Mouse (Mus musculus): Measurements from ENCODE around the gene Wwox.

Gene Wwox

DNA sequence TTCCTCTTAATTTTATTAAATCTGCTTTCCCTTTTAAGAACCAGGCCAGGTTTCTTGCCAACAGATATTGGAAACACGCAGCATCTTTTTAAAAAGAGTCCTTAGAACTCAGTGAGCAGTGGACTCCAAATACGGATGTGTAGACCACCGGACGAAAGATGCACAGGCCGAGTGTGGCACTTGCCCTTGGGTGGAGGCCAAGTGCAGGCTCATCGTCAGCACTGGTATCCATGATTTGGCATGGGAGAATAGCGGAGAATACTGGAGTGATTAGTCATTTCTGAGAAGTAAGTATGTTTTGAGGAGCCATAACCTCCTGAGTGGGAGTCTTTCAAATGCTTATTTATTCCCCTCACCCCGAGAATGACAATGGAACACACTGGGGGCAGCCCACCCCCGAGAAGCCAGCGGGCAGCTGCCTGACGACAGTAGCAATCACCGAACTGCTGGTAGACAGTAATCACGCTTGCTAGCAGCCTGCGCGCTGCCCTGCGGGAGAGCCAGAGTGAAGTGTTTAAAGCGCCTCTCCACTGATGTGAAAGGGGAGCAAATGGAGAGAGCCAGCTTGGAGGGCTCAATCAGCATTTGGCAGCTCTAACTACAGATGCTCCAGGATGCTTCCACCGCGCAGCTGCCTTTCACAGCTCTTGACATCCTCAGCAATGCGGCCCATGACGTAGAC lies 29.2 kb downstream of the Wwox start:
- DNase-seq = no peak

DNA sequence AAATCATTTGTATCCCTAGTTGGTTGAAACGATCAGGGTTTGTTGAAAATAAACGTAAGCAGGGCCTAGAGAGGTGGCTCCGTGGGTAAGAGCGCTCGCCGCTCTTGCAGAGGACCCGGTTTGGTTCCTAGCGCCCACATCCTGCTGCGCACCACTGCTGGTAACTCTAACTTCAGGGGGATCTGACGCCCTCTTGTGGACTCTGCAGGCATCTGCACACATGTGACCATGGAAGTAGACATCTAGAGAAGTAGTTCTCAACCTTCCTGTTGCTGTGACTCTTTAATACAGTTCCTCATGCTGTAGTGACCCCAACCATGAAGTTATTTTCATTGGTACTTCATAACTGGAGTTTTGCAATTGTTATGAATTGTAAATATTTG lies 29.7 kb downstream of the Wwox start:
- DNase-seq = no peak

DNA sequence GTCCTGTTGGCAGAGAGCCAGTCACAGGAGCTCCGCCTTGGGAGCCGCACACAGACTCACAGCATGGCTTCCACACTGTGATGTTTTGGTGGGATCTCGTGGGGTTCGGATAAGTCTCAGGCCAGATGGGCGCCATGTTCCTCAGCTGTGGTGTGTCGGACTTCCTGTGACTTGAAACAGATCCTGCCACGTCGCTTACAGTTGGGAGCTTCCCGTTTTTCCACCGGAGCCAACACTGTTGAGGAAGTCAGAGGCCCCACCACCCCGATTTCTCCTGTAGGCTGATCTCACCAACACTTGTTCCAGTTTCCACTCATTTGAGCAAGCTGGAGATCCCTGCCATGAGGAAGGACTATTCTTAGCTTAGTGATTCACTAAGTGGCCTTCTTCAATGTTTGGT lies 34.1 kb downstream of the Wwox start:
- no peak for DNase-seq

DNA sequence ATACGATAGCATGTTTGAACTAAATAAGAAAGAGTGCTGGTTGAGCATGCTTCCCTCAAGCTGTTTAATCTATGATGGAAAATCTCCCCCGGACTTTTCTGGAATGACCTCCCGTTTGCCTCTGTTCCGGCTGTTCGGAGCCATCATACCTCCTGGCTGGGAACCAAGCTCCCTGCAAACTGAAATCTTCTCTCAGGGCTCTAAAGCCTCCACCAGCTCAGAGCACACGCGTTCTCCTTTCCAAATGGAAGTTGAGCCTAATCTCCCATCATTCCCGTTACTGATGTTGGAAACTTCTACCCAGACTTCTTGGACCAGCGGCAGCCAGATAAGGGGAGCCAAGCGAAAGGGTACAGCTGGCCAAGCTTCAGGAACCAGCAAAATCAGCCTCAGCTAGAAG lies 37.5 kb downstream of the Wwox start:
- DNase-seq = no peak

- no peak for DNase-seq
Observed at GRCm38 (mm10) chr8:114477790-114478189, 38.3 kb downstream of the Wwox start.

DNA sequence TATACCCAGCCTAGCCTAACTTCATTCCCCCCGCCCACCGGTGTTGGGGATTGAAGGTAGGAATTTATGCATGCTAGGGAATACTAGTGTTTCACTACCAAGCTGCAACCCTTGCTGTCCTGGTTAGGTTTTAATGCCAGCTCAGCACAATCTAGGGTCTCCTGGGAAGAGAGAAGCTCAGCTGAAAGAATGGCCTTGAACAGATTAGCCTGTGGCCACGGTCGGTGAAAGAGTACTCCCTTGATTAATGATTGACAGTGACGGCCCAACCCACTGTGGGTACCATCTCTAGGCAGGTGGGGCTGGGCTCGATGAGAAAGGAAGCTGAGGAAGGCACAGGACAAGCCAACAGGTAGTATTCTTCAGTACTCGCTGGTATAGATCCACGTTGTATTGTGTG lies 40.3 kb downstream of the Wwox start:
- no peak for DNase-seq

- no peak for DNase-seq
Observed at GRCm38 (mm10) chr8:114491662-114492160, 52.3 kb downstream of the Wwox start.

GRCm38 (mm10) chr8:114499448-114500144 lies 60.1 kb downstream of the Wwox start:
- DNase-seq = no peak

GRCm38 (mm10) chr8:114501906-114502305 lies 62.5 kb downstream of the Wwox start:
- no peak for DNase-seq

- no peak for DNase-seq
Observed at GRCm38 (mm10) chr8:114503196-114503595, 63.7 kb downstream of the Wwox start.

DNA sequence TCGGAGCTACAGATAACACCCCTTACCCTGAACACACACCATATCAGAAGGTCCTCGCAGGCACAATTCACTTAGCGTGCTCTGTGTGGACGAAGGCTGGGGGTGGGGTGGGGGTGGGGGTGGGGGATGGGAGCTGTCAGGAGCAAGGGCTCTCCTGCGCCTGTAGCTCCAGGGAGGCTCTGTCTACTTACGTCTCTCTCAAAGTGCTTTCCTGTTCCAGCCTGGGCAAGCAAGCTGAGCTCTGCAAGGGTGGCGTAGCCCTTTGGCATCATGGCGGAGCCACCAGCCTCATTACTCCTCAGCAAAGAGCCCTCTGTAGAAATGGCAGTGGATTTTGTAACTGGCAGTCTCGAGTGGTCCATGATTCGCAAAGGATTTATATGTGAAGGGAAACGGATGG lies 65.4 kb downstream of the Wwox start:
- no peak for DNase-seq

GRCm38 (mm10) chr8:114505351-114506347 lies 66.2 kb downstream of the Wwox start:
- DNase-seq = no peak

GRCm38 (mm10) chr8:114507404-114507803 lies 67.9 kb downstream of the Wwox start:
- DNase-seq = no peak

DNA sequence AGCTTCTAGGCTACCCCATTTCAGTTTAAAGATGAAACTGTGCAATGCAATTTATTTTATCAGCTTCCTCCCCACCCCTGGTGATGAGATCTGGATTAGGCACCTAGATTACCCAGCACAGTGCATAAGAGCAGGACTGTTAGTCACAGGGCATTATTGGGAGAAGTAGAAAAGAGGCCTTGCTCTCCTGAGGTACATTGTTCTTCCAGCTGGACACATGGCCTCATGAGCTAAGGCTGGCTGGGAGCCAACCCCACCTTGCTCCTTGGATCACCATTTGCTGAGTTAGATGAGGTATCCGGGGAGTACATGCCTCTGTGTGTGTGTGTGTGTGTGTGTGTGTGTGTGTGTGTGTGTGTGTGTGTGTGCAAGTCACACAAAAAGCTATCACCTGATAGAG lies 70.8 kb downstream of the Wwox start:
- no peak for DNase-seq

DNA sequence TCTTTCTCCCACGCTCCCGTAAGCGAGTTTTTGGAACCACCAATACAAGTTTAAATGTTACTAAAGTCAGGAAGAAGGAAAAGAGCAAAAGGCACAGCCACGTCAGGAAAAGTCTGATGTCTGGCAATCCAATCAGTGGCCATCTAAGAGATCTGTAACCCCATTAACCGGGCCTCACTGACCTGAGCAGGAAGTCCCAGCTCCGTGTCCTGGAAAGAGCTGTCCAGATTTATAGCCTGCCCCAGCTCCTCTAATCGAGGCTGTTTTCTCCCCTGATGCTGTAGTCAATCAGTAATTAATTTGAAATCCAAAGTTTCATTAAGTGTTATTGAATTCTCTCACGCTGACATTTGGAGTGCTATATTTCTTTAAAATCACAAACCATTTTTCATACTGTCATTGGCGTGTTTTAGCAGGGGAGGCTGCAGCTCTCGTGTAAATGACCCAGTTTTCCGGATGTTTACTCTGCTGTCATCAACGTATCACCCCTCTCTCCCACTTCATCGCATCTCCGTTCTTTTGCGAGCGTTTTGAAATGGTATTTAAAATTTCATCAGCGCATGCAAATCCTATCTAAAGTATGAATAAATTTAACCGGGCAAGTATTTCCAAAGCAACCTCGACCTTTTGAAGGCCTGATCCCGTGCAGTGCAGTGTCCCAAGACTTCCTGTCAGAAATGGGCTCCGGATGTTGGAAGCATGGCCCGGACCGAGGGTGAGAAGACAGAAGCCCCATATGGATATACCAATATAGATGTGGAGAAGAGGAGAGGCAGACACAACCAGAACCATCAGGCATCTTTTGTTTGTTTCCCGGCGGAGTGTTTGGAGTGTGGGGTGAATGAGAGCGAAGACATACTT lies 72.8 kb downstream of the Wwox start:
- DNase-seq = no peak

GRCm38 (mm10) chr8:114514692-114515091 lies 75.2 kb downstream of the Wwox start:
- no peak for DNase-seq

DNA sequence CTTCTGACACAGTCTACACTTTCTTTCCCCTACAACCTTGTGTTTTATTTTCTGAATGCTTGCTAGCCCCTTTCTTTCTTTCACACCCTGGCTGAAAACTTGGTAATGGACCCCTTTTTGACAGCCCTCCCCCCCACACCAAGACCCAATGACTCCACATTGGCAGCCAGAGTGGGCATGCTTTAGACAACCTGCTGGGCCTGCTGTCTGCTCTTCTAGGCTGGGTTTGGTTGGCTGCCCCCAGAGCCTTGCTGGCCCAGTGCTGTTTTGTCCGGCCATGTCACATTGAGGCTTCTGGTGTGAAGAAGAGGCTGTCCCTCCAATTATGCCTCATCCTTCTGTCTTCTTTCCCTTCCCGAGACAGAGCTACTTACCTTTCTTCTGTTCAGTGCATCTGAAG lies 83.6 kb downstream of the Wwox start:
- DNase-seq = no peak

GRCm38 (mm10) chr8:114526626-114527267 lies 87.3 kb downstream of the Wwox start:
- no peak for DNase-seq

DNA sequence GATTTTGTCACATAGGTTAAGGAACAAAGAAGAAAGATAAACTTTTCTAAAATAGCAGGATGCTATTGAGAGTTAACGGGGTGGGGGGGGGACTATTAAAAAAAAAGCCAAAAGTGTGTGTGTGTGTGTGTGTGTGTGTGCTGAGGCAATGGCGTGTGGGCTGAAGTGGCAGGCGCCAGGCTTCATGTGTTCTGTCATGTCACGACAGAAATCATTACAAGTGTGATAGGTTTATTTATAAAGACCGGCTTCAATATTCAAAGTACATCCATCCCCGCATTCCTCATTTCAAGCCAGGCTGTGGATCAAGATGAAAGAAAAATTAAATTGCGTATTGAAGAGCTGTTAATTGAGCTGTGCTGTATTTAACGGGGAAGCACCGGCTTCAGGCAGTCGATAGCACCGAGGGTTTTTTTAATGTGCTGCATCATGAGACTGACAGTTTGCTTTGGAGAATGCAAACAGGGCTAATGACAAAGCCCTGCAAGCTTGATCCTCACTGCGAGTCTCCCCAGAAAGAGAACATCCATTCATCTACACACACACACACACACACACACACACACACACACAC lies 88.3 kb downstream of the Wwox start:
- no peak for DNase-seq

GRCm38 (mm10) chr8:114529581-114529980 lies 90.1 kb downstream of the Wwox start:
- no peak for DNase-seq

DNA sequence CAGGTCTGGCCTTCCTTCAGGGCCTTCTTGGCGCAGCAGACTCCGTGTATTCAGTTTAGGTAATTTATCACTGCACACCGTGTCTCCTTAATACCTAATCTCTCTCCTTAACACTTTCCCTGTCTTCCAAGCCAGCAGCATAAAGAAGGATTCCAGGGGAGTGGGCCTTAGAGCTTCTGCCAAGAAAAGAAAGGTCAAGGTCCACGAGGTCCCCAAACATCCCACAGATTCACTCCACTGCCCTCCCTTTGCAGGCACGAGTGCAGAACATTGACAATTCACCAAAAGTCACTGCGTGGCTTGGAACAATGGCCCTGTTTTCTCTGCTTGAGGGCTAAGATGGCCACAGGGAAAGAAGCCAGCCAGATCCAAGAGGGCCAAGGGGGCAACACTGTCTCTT lies 96.7 kb downstream of the Wwox start:
- no peak for DNase-seq

- no peak for DNase-seq
Observed at GRCm38 (mm10) chr8:114541132-114541531, 101.7 kb downstream of the Wwox start.
